Mouse (Mus musculus) limb, embryonic 11.5 days (tissue): Measurements from ENCODE around the gene Tnp1. TPM values are rescaled to one million over a fixed set of nuclear protein-coding genes. Genes with fewer than 3 reads are reported as not detected.

Experiments
- ATAC-seq: fragments of 200-750 bp; cut with Nextera tagmentation; 2 replicates; pipeline ENCODE4 v1.8.0; 2017; ENCODE audit warnings: low read depth; ENCODE audit not compliant: insufficient number of reproducible peaks, low FRiP score, low TSS enrichment
- DNase-seq: peaks from one replicate; pipeline ENCODE4 v3.0.0-alpha.2; 2015; ENCODE audit warnings: low spot score
- H3K27ac ChIP-seq: fragments of 300-500 bp; sonication (generic); replicated peaks from 2 replicates; pipeline ENCODE4 v1.5.1; 2014; ENCODE audit warnings: low read depth, mild to moderate bottlenecking, low read length
- H3K27me3 ChIP-seq: fragments of 300-500 bp; sonication (generic); 2 replicates; pipeline ENCODE4 v1.6.1; 2014; ENCODE audit warnings: mild to moderate bottlenecking, low read length, mixed read lengths; ENCODE audit not compliant: control insufficient read depth, insufficient read depth
- H3K36me3 ChIP-seq: fragments of 300-500 bp; sonication (generic); 2 replicates; pipeline ENCODE4 v1.6.1; 2014; ENCODE audit warnings: mild to moderate bottlenecking, low read length, moderate library complexity, mixed read lengths; ENCODE audit not compliant: control insufficient read depth, insufficient read depth
- H3K4me1 ChIP-seq: fragments of 300-500 bp; sonication (generic); 2 replicates; pipeline ENCODE4 v1.6.1; 2014; ENCODE audit warnings: low read length, mixed read lengths; ENCODE audit not compliant: control insufficient read depth, insufficient read depth
- H3K4me2 ChIP-seq: fragments of 300-500 bp; sonication (generic); 2 replicates; pipeline ENCODE4 v1.6.1; 2014; ENCODE audit warnings: low read depth, mild to moderate bottlenecking, moderate library complexity; ENCODE audit not compliant: severe bottlenecking
- H3K4me3 ChIP-seq: fragments of 300-500 bp; sonication (generic); 2 replicates; pipeline ENCODE4 v1.5.1; 2014; ENCODE audit warnings: low read depth, low read length
- H3K9ac ChIP-seq: fragments of 300-500 bp; sonication (generic); 2 replicates; pipeline ENCODE4 v1.6.1; 2014; ENCODE audit warnings: mild to moderate bottlenecking, low read length
- H3K9me3 ChIP-seq: fragments of 300-500 bp; sonication (generic); 2 replicates; pipeline ENCODE4 v1.6.1; 2016; ENCODE audit warnings: low read length; ENCODE audit not compliant: control insufficient read depth
- WGBS: fragments of 180-500 bp; shearing (Covaris S2); extraction: QIAGEN DNeasy Blood & Tissue Kit; methylation state at CpG from one replicate; pipeline ENCODE4 v1.1.7; 2014; 5-methylcytosine and 5-hydroxymethylcytosine counted together
- polyA plus RNA-seq: library from polyadenylated mRNA; unstranded; fragments of >200 nt; fragmentation: Nextera tagmentation; extraction: Ambion mirVana; gene quantifications from 2 replicates; pipeline ENCODE4 v1.2.1, GENCODE M21; 2014

Tnp1 gene
- polyA plus RNA-seq, 1 experiment from 2014 or later = not detected

DNA sequence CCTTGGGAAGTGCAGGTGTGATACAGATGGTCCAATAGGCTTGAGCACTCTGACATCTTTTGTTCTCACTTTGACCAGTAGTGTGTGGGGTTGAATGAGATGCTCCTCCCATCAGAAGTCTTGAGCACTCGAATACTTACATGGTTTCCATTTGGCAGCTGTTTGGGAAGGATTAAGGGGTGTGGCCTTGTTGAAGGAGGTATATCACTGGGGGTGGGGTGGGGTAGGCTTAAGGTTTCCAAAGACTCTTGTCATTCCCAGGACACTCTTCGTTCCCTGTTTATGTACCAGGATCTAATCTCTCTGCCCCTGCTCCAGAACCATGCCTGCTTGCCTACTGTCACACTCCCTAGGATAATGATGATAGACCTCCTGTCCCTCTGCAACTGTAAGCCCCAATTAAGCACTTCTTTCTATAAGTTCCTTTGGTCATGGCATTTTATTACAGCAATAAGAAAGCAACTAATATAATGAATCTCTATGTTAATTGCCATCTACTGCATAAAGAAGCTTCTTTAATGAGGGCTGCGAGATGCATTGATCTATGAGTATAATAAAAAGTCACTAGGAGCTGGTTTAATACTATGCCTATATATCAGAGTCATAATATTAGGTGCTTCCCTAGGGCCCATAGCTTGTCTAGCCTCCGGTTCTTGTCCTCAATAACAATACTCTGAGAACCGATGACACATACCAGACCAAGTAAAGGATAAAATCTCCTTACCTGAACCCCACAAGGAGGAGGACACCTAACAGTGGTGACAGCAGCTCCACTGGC lies 20.8 kb downstream of the Tnp1 start:
- H3K9ac ChIP-seq = no peak overlapping the region
- DNase-seq (no peak), ATAC-seq (no peak)
- H3K27ac ChIP-seq = no peak overlapping the region
- H3K36me3 ChIP-seq = no peaks in the 10 kb centered on the region
- 93% methylated on average over 5 of the region's 5 CpGs for WGBS
- H3K4me3 ChIP-seq = no peak overlapping the region
- H3K4me2 ChIP-seq = no peak overlapping the region
- no peaks in the 10 kb centered on the region for H3K9me3 ChIP-seq
- no peaks in the 10 kb centered on the region for H3K27me3 ChIP-seq
- H3K4me1 ChIP-seq = no peaks in the 10 kb centered on the region

DNA sequence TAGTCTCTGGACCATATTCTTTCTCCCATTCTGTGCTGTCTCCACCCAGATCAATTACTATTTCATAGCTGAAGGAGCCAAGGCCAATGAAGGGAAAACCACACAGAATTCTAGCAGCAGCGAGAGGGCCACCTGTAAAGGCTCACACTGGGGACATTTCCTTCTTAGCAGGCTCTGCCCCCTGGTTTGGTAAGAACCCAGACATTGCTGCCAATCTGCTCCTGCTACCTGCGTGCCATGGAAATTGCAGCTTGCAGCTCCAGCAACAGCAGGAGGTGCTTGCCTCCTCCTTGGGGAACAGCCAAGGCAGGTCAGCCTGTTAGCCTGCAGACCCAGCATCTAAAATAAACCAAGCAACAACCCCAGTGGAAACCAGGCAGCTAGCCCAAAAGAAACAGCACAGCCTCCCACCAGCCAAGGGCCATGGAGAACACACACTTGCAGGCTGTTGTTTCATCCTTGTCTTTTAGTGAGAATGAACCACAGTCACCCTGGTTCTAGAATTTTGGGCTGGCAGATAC lies 22.7 kb downstream of the Tnp1 start:
- Histone ChIP-seq H3K4me2 (no peak overlapping the region), H3K4me1 (no peaks in the 10 kb centered on the region), H3K36me3 (no peaks in the 10 kb centered on the region), H3K9ac (no peak overlapping the region), H3K9me3 (no peaks in the 10 kb centered on the region), H3K27me3 (no peaks in the 10 kb centered on the region), H3K27ac (no peak overlapping the region), H3K4me3 (no peak overlapping the region)
- ATAC-seq (no peak), DNase-seq (no peak)
- 71% methylated on average over 2 of the region's 2 CpGs for WGBS

DNA sequence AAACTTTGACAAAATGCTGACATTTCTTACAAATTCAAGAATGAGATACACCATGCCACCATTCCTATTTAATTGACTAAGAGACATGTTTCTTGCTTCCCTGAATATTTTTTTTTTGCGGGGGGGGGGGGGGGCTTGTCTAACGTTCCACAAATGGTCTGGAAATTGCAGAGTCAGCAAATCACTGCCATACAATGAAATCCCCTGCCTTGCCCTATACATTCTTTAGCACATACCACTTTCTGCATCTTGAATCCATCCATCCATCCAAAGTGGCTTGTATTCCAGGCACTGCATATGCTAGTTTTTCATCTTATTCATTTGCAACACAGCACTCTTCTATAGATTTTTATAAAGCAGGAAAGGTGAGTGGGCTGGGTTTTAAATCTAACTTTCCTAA lies 23.5 kb downstream of the Tnp1 start:
- no peak overlapping the region for H3K4me2 ChIP-seq
- H3K27ac ChIP-seq = no peak overlapping the region
- DNase-seq = no peak
- H3K27me3 ChIP-seq = no peaks in the 10 kb centered on the region
- H3K4me1 ChIP-seq = no peaks in the 10 kb centered on the region
- H3K9ac ChIP-seq = no peak overlapping the region
- 70% methylated on average over 2 of the region's 2 CpGs for WGBS
- no peak overlapping the region for H3K4me3 ChIP-seq
- ATAC-seq = no peak
- no peaks in the 10 kb centered on the region for H3K9me3 ChIP-seq
- H3K36me3 ChIP-seq = no peaks in the 10 kb centered on the region

DNA sequence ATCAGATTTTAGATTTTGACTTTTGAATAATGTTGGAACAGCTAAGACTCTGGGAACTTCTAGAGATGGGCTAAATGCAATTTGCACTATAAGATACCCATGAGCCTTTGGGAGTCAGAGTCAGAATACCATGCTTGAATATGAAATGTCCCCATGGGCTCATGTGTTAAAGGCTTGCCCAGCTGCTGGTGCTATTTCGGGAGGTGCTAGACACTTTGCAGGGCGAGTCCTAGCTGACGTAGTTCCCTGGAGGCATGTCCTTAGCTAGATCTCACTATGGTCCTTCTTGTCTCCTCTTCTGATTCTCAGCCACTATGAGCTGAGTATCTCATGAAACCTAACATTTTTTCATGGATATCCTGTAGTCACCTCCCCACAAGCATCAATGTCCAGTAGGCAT lies 26.8 kb downstream of the Tnp1 start:
- Histone ChIP-seq H3K27me3 (no peaks in the 10 kb centered on the region), H3K9ac (no peak overlapping the region), H3K4me2 (no peak overlapping the region), H3K4me1 (no peaks in the 10 kb centered on the region), H3K9me3 (no peaks in the 10 kb centered on the region), H3K27ac (no peak overlapping the region), H3K4me3 (no peak overlapping the region), H3K36me3 (no peaks in the 10 kb centered on the region)
- WGBS = 94% methylated on average over 3 of the region's 3 CpGs
- ATAC-seq = no peak
- DNase-seq = no peak

DNA sequence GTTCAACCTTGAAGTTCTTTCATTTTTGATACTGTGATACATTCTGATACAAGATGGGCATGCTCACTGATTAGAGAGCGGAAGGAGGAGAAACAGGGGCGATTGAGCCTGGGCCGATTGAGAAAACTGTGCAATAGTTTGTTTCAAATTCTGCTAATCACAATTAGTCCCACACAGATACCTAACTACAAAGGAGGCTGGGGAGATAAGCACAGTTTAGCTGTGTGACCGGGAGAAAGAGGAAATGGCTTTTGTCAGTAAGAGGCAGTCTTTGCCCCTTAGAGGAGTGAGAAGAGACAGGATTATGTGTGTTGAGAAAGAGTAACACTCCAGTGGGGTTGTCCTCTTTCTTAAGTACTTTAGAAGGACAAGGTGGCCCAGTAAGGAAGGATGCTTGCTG lies 29.0 kb downstream of the Tnp1 start:
- Histone ChIP-seq H3K4me3 (no peak overlapping the region), H3K36me3 (no peaks in the 10 kb centered on the region), H3K4me2 (no peak overlapping the region), H3K27me3 (no peaks in the 10 kb centered on the region), H3K9ac (no peak overlapping the region), H3K27ac (no peak overlapping the region), H3K4me1 (no peaks in the 10 kb centered on the region), H3K9me3 (no peaks in the 10 kb centered on the region)
- ATAC-seq (no peak), DNase-seq (no peak)
- WGBS = 78% methylated on average over 4 of the region's 4 CpGs

DNA sequence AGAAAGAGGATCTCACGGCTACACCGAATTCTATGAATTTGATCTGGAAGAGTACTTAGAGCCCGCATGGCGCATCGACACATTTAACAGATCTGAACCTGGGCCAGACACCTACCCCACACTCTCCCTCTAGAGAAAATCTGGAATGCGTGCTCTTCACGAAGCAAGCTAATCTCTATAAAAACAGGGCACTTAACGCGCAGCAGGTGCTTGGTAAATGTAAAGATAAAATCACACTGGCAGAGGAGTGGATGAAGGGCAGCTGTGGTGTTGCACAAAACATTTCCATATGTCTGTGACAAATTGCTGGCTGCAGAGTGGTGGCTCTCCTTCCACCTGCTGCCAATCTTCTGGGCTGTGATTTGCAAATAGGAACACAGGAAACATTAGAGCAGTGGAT lies 36.8 kb downstream of the Tnp1 start:
- ATAC-seq = no peak
- WGBS = 50% methylated on average over 9 of the region's 9 CpGs
- no peak overlapping the region for H3K27ac ChIP-seq
- H3K4me3 ChIP-seq = no peak overlapping the region
- no peaks in the 10 kb centered on the region for H3K27me3 ChIP-seq
- H3K4me2 ChIP-seq = no peak overlapping the region
- no peaks in the 10 kb centered on the region for H3K4me1 ChIP-seq
- DNase-seq = peak; percentile 27
- no peaks in the 10 kb centered on the region for H3K36me3 ChIP-seq
- H3K9me3 ChIP-seq = no peaks in the 10 kb centered on the region
- H3K9ac ChIP-seq = no peak overlapping the region

DNA sequence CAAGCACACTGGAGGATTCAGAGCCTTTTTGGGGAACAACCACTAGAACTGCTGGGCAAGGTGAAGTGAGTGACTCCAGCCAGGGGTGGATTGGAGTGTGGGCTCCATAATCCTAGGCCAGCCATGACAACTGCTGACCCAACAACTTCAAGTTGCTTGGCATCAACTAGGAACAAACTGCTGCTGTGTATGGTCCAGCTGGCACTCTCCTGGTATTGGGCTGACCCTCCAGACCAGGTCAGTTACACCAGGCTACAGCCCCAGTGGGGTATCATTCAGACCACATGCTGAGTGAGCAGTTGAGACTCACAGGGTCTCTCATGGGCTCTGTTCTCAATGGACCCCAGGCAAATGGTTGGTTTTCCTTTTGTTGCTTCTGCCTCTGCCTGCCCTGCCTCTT lies 41.5 kb downstream of the Tnp1 start:
- H3K4me3 ChIP-seq = no peak overlapping the region
- no peak for ATAC-seq
- DNase-seq = no peak
- H3K27ac ChIP-seq = no peak overlapping the region
- no peaks in the 10 kb centered on the region for H3K27me3 ChIP-seq
- H3K36me3 ChIP-seq = no peaks in the 10 kb centered on the region
- no peak overlapping the region for H3K9ac ChIP-seq
- no peak overlapping the region for H3K4me2 ChIP-seq
- H3K4me1 ChIP-seq = peaks cover 6% of the 10 kb centered on the region
- H3K9me3 ChIP-seq = no peaks in the 10 kb centered on the region

DNA sequence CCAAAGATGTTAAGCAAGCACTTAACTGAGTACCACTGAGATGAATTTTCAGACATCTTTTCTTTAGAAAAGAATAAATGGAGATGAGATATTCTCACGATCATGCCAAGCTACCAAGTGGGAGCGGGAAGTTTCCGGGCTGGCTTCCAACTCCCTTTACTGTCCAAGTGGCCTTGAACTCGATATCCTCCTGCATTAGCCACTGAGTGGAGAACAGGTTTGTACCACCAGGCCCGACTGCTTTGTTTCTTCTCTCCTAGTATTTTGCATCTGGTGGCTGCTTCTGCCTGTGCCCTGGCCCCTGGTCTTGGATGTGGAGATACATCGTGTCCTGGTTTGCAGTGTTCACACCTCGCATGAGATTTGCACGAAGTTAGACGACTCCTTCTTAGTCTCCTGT lies 45.2 kb downstream of the Tnp1 start:
- WGBS = 93% methylated on average over 9 of the region's 9 CpGs
- H3K27ac ChIP-seq = no peak overlapping the region
- H3K4me3 ChIP-seq = no peak overlapping the region
- H3K4me1 ChIP-seq = peaks cover 8% of the 10 kb centered on the region
- no peaks in the 10 kb centered on the region for H3K9me3 ChIP-seq
- no peak overlapping the region for H3K9ac ChIP-seq
- ATAC-seq = no peak
- H3K27me3 ChIP-seq = no peaks in the 10 kb centered on the region
- no peak overlapping the region for H3K4me2 ChIP-seq
- no peak for DNase-seq
- H3K36me3 ChIP-seq = no peaks in the 10 kb centered on the region
